Comparison of ENCODE assay signal across 8 mouse cellular contexts in the genomic region with DNA sequence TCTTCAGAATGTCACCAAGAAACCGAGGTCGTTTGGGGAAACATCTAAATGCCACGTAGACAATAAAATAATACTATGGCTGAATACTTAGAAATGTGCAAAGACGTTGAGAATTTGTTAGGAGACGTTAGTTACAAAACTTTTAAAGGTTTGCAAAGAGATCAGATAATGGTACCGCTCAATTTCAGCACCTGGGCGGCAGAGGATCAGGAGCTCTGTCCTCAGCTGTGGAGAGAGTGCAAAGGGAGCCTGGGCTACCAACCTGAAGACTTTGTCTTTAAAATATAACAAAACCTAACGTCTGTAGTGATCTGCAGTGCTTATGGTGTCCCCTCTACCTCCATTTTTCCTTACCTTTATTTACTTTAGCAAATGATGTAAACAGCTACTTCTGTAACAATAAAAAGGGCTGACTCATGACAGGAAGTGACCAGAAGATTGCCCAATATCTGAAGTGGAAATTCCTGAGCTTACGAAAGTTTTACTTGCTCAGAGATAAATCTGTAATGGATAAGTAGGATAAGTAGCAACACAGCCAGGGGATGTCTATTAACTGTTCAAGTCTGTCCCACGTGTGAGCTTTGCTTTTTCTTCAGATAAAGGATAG. TPM values are rescaled to one million over a fixed set of nuclear protein-coding genes. Genes with fewer than 3 reads are reported as not detected.
DNase-seq lines count a peak whose midpoint lies in the region; TF ChIP-seq lines count a peak whose summit lies in the region.

No protein-coding gene starts in this region.

- H3K4me1 ChIP-seq in heart, adult 2 months (ENCODE audit: control insufficient read depth, insufficient read depth, low read length), result no peaks in the 10 kb centered on the region
- H3K4me1 ChIP-seq in megakaryocyte, embryonic 14.5 days, result peaks cover 68% of the 10 kb centered on the region

- WGBS in heart, adult 2 months, result 2% methylated on average over 10 of the region's 10 CpGs

- H3K27me3 ChIP-seq in heart, adult 2 months (ENCODE audit: control insufficient read depth, insufficient read depth, low read length), result no peaks in the 10 kb centered on the region
- no peaks in the 10 kb centered on the region for H3K27me3 ChIP-seq in megakaryocyte, embryonic 14.5 days (replicated peaks)

- H3K79me2 ChIP-seq in heart, adult 2 months (replicated peaks; ENCODE audit: control insufficient read depth, insufficient read depth, low read length), result no peaks in the 10 kb centered on the region

- no peak for TF ChIP-seq POLR2A in heart, adult 2 months (IDR thresholded peaks at IDR 0.05; ENCODE audit: insufficient read depth, low read depth, low read length)

- DNase-seq in heart, adult 2 months, result peak in 1 of 2 experiments; percentile 33
- DNase-seq in heart, adult 11 months, result no peak
- peak; percentile 23 for DNase-seq in adrenal gland, postnatal 14 days
- peak; percentile 40 to 63 for DNase-seq in heart, adult 9 months (ENCODE audit: low spot score in 2 of 2)
- DNase-seq in kidney, postnatal 10 days, result peak; percentile 20
- no peak for DNase-seq in right cerebral cortex, postnatal 4 days
- DNase-seq in right cerebral cortex, postnatal 25 days, result no peak

- peak overlapping the region; percentile 66 for H3K4me3 ChIP-seq in heart, adult 2 months
- peak overlapping the region; percentile 96 for H3K4me3 ChIP-seq in megakaryocyte, embryonic 14.5 days (replicated peaks)

- no peaks in the 10 kb centered on the region for H3K9me3 ChIP-seq in megakaryocyte, embryonic 14.5 days

- no peak for TF ChIP-seq EP300 in heart, adult 2 months (IDR thresholded peaks at IDR 0.05; ENCODE audit: insufficient read depth, low read depth, low read length)

- TF ChIP-seq CTCF in heart, adult 2 months (IDR thresholded peaks at IDR 0.05), result no peak

- peaks cover 7% of the 10 kb centered on the region for H3K36me3 ChIP-seq in heart, adult 2 months (ENCODE audit: control insufficient read depth, insufficient read depth, low read length)
- H3K36me3 ChIP-seq in megakaryocyte, embryonic 14.5 days (replicated peaks; ENCODE audit: low read length), result peaks cover 41% of the 10 kb centered on the region

- peak overlapping the region; percentile 96 for H3K9ac ChIP-seq in heart, adult 2 months (ENCODE audit: low read depth, low read length)

- H3K27ac ChIP-seq in heart, adult 2 months, result peak overlapping the region; percentile 90

- intact Hi-C loops in heart, adult 2 months (cut with DNase I), result loop anchor here (2.0 kb wide), 1 partner anchor 137 kb away; no protein-coding TSS in a partner anchor

RNA-seq across cellular contexts. Expression of a gene that starts 5.4 kb away (rescaled TPM):
- 10 to 100 TPM; 30.7 to 31.2 TPM for total RNA-seq in heart, adult 2 months (2021)
- 19.2 and 22.6 TPM in 2 replicates for polyA plus RNA-seq in heart, adult 2 months (2012; rRNA removed)
- total RNA-seq in adrenal gland, postnatal 14 days (2021), result 54.6 and 56.0 TPM in 2 replicates
- polyA plus RNA-seq in megakaryocyte, embryonic 14.5 days (2012; ENCODE audit: insufficient read depth, low replicate concordance), result 141 and 238 TPM in 2 replicates

RNA-seq across cellular contexts. Expression of a gene that starts 5.9 kb away (rescaled TPM):
- total RNA-seq in heart, adult 2 months (2021), result 10 to 100 TPM; 19.5 to 23.0 TPM
- 12.7 and 22.2 TPM in 2 replicates for polyA plus RNA-seq in heart, adult 2 months (2012; rRNA removed)
- 19.2 and 20.9 TPM in 2 replicates for total RNA-seq in adrenal gland, postnatal 14 days (2021)
- 1.0 TPM in 1 of 2 replicates, not detected in the other for polyA plus RNA-seq in megakaryocyte, embryonic 14.5 days (2012; ENCODE audit: insufficient read depth, low replicate concordance)

Comparison
In these comparisons a context has a peak if more than half of its experiments do, and no peak if none do; other contexts are left out.
1. DNase-seq: peak in adrenal gland, postnatal 14 days (single experiment), heart, adult 9 months (2 of 2) and kidney, postnatal 10 days (single experiment); none in heart, adult 11 months (single experiment), right cerebral cortex, postnatal 4 days (single experiment) and right cerebral cortex, postnatal 25 days (single experiment).